8 mouse cellular contexts compared by ENCODE assay signal in genomic region chr19:44684061-44684514, GRCm38 (mm10).
DNase-seq lines count a peak whose midpoint lies in the region; ATAC-seq and TF ChIP-seq lines count a peak whose summit lies in the region.

No protein-coding gene starts in this region.

- peak overlapping the region; percentile 36 for H3K4me2 ChIP-seq in forebrain, embryonic 14.5 days (ENCODE audit: low read length)
- peak overlapping the region; percentile 46 for H3K4me2 ChIP-seq in intestine, postnatal 0 days (replicated peaks; ENCODE audit: low read depth)
- peak overlapping the region; percentile 13; the same call in 1 of the 2 replicates for H3K4me2 ChIP-seq in liver, embryonic 15.5 days

- peak; percentile 40 for ATAC-seq in forebrain, embryonic 14.5 days
- ATAC-seq in intestine, postnatal 0 days: no peak
- ATAC-seq in liver, embryonic 15.5 days (ENCODE audit: insufficient read depth): no peak

- H3K9me3 ChIP-seq in heart, embryonic 10.5 days: no peaks in the 10 kb centered on the region
- no peaks in the 10 kb centered on the region for H3K9me3 ChIP-seq in forebrain, embryonic 14.5 days (replicated peaks; ENCODE audit: control insufficient read depth, low read length)
- no peaks in the 10 kb centered on the region for H3K9me3 ChIP-seq in intestine, postnatal 0 days (ENCODE audit: control insufficient read depth)
- H3K9me3 ChIP-seq in liver, embryonic 15.5 days (replicated peaks): no peaks in the 10 kb centered on the region

- no peaks in the 10 kb centered on the region for H3K36me3 ChIP-seq in heart, embryonic 10.5 days
- no peaks in the 10 kb centered on the region for H3K36me3 ChIP-seq in forebrain, embryonic 14.5 days (ENCODE audit: control insufficient read depth, insufficient read depth, low read length)
- no peaks in the 10 kb centered on the region for H3K36me3 ChIP-seq in intestine, postnatal 0 days (ENCODE audit: control insufficient read depth, insufficient read depth)
- no peaks in the 10 kb centered on the region for H3K36me3 ChIP-seq in liver, embryonic 15.5 days (replicated peaks)

- H3K4me3 ChIP-seq in heart, embryonic 10.5 days: peak overlapping the region; percentile 55
- H3K4me3 ChIP-seq in forebrain, embryonic 14.5 days (ENCODE audit: low read depth, low read length): peak overlapping the region; percentile 9; the same call in 1 of the 2 replicates
- H3K4me3 ChIP-seq in intestine, postnatal 0 days (ENCODE audit: low read depth, low read length): peak overlapping the region; percentile 17; the same call in 1 of the 2 replicates
- peak overlapping the region; percentile 18; the same call in 1 of the 2 replicates for H3K4me3 ChIP-seq in liver, embryonic 15.5 days (replicated peaks)

- peaks cover 100% of the 10 kb centered on the region for H3K27me3 ChIP-seq in heart, embryonic 10.5 days (ENCODE audit: insufficient read depth, poor library complexity, severe bottlenecking)
- peaks cover 70% of the 10 kb centered on the region for H3K27me3 ChIP-seq in forebrain, embryonic 14.5 days (replicated peaks; ENCODE audit: control insufficient read depth, insufficient read depth, low read length)
- H3K27me3 ChIP-seq in intestine, postnatal 0 days (replicated peaks; ENCODE audit: control insufficient read depth, insufficient read depth, low read length): peaks cover 65% of the 10 kb centered on the region
- H3K27me3 ChIP-seq in liver, embryonic 15.5 days: peaks cover 96% of the 10 kb centered on the region

- peaks cover 5% of the 10 kb centered on the region for H3K4me1 ChIP-seq in heart, embryonic 10.5 days
- no peaks in the 10 kb centered on the region for H3K4me1 ChIP-seq in forebrain, embryonic 14.5 days (ENCODE audit: control insufficient read depth, insufficient read depth, low read length)
- peaks cover 4% of the 10 kb centered on the region; the same call in 1 of the 2 replicates for H3K4me1 ChIP-seq in intestine, postnatal 0 days (replicated peaks; ENCODE audit: control insufficient read depth, insufficient read depth, low read length)
- no peaks in the 10 kb centered on the region; the same call in 1 of the 2 replicates for H3K4me1 ChIP-seq in liver, embryonic 15.5 days (replicated peaks)

- WGBS in heart, embryonic 10.5 days: 1% methylated on average over 48 of the region's 48 CpGs
- under 1% methylated on average over 47 of the region's 48 CpGs for WGBS in forebrain, embryonic 14.5 days
- WGBS in intestine, postnatal 0 days: under 1% methylated on average over 41 of the region's 48 CpGs
- WGBS in liver, embryonic 15.5 days (ENCODE audit: insufficient replicate concordance): under 1% methylated on average over 48 of the region's 48 CpGs

- no peak overlapping the region for H3K27ac ChIP-seq in heart, embryonic 10.5 days
- H3K27ac ChIP-seq in forebrain, embryonic 14.5 days (ENCODE audit: low read depth, low read length): no peak overlapping the region
- no peak overlapping the region for H3K27ac ChIP-seq in intestine, postnatal 0 days (ENCODE audit: low read depth, low read length)
- no peak overlapping the region for H3K27ac ChIP-seq in liver, embryonic 15.5 days (replicated peaks)

- no peak overlapping the region for H3K9ac ChIP-seq in forebrain, embryonic 14.5 days (ENCODE audit: low read length)
- no peak overlapping the region for H3K9ac ChIP-seq in intestine, postnatal 0 days (ENCODE audit: low read depth, low read length)
- no peak overlapping the region for H3K9ac ChIP-seq in liver, embryonic 15.5 days

- peak; percentile 71 for TF ChIP-seq CTCF in intestine, postnatal 0 days (IDR thresholded peaks at IDR 0.05; ENCODE audit: low read depth)

- no peak for DNase-seq in heart, embryonic 10.5 days (ENCODE audit: low spot score)
- DNase-seq in heart, adult 8-10 months (ENCODE audit: low spot score): no peak
- peak; percentile 17 for DNase-seq in T-cell, adult 2 months (ENCODE audit: low spot score)
- peak; percentile 47 for DNase-seq in forebrain, embryonic 14.5 days (ENCODE audit: low spot score)
- DNase-seq in right cerebral cortex, postnatal 4 days: peak; percentile 48
- DNase-seq in cerebellum, postnatal 36 days: no peak

Comparison
In these comparisons a context has a peak if more than half of its experiments do, and no peak if none do; other contexts are left out.
1. DNase-seq: peak in T-cell, adult 2 months (single experiment), forebrain, embryonic 14.5 days (single experiment) and right cerebral cortex, postnatal 4 days (single experiment); none in heart, embryonic 10.5 days (single experiment), heart, adult 8-10 months (single experiment) and cerebellum, postnatal 36 days (0 of 2).
2. Peak in every context shown above with its lines, with median percentiles within 50 percentile points of each other: H3K4me3 ChIP-seq and H3K4me2 ChIP-seq.